Mouse (Mus musculus) embryonic facial prominence, embryonic 13.5 days (tissue): ENCODE data around the gene Dlgap3. TPM values are rescaled to one million over a fixed set of nuclear protein-coding genes. Genes with fewer than 3 reads are reported as not detected.

ENCODE experiments used
- ATAC-seq: fragments of 200-750 bp; cut with Nextera tagmentation; 2 replicates; pipeline ENCODE4 v1.8.0; 2017; ENCODE audit warnings: low read depth; ENCODE audit not compliant: insufficient number of reproducible peaks, insufficient read depth, low FRiP score, low TSS enrichment
- H3K27ac ChIP-seq: fragments of 300-500 bp; sonication (generic); 2 replicates; pipeline ENCODE4 v1.5.1; 2015; ENCODE audit warnings: moderate library complexity, mild to moderate bottlenecking, inconsistent platforms
- H3K27me3 ChIP-seq: fragments of 300-500 bp; sonication (generic); 2 replicates; pipeline ENCODE4 v1.6.1; 2015; ENCODE audit warnings: mild to moderate bottlenecking, inconsistent platforms
- H3K36me3 ChIP-seq: fragments of 300-500 bp; sonication (generic); 2 replicates; pipeline ENCODE4 v1.6.1; 2015; ENCODE audit warnings: mild to moderate bottlenecking, inconsistent platforms
- H3K4me1 ChIP-seq: fragments of 300-500 bp; sonication (generic); 2 replicates; pipeline ENCODE4 v1.6.1; 2015; ENCODE audit warnings: inconsistent platforms
- H3K4me2 ChIP-seq: fragments of 300-500 bp; sonication (generic); 2 replicates; pipeline ENCODE4 v1.6.1; 2015; ENCODE audit warnings: moderate library complexity, mild to moderate bottlenecking, inconsistent platforms
- H3K4me3 ChIP-seq: fragments of 300-500 bp; sonication (generic); 2 replicates; pipeline ENCODE4 v1.5.1; 2015; ENCODE audit warnings: mild to moderate bottlenecking, inconsistent platforms
- H3K9ac ChIP-seq: fragments of 300-500 bp; sonication (generic); 2 replicates; pipeline ENCODE4 v1.6.1; 2015; ENCODE audit warnings: mild to moderate bottlenecking, inconsistent platforms
- H3K9me3 ChIP-seq: fragments of 300-500 bp; sonication (generic); 2 replicates; pipeline ENCODE4 v1.6.1; 2016; ENCODE audit warnings: inconsistent platforms
- WGBS: fragments of 180-500 bp; shearing (Covaris S2); methylation state at CpG from one replicate; pipeline ENCODE4 v1.1.7; 2015; ENCODE audit warnings: mixed read lengths; 5-methylcytosine and 5-hydroxymethylcytosine counted together
- polyA plus RNA-seq: library from polyadenylated mRNA; unstranded; fragments of >200 nt; fragmentation: Nextera tagmentation; extraction: Ambion mirVana; gene quantifications from 2 replicates; pipeline ENCODE4 v1.2.1, GENCODE M21; 2015

Gene Dlgap3
- polyA plus RNA-seq, 1 experiment from 2014 or later: 0.94 TPM

DNA sequence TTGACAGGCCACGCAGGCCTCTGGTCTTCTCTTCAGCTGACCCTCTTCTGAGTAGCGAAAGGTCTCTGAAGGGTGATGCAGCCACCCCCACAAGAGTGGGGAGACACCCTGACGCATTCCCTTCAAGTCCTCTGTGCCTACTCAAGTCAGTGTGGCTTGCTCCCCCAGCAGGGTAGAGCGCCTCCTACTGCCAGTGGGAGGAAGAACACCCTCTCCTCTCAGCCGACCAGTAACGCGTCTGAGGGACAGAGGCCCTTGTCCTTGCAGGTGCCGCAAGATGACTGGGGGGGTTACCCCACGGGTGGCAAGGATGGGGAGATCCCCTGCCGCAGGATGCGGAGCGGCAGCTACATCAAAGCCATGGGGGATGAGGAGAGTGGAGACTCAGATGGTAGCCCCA is 30.4 kb downstream of the Dlgap3 start:
- Histone ChIP-seq H3K9me3 (no peaks in the 10 kb centered on the region), H3K27me3 (peaks cover 8% of the 10 kb centered on the region; the same call in 1 of the 2 replicates)
- WGBS: 59% methylated on average over 12 of the region's 12 CpGs

DNA sequence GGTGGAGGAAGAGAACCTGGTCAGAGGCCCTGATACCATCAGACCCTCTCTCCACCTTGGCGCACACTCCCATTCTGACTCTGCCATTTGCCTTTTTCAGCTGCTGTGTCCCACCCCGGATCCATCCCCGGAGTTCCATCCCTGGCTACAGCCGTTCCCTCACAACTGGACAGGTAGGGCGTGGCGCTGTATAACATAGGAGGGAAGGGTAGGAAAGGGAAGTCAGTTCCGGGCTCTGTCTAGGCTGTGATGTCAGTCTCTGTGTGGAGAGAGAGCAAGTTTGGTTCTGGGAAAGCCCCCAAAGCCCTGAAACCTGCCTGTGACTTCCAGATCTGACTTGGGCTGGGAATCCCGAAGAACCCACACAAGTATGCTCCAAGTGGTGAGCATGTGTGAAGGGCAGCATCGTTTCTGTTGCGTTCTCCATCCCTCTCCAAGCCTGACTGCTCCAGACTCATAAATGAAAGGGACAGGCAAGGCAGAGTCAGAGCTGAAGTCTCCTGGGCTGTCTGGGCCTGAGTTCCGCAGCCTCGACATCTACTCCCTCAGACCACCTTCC is 31.2 kb downstream of the Dlgap3 start:
- Histone ChIP-seq H3K36me3 (no peaks in the 10 kb centered on the region), H3K9me3 (no peaks in the 10 kb centered on the region), H3K9ac (no peak overlapping the region), H3K4me1 (peaks cover 9% of the 10 kb centered on the region), H3K4me3 (no peak overlapping the region), H3K4me2 (no peak overlapping the region), H3K27ac (no peak overlapping the region), H3K27me3 (peaks cover 8% of the 10 kb centered on the region; the same call in 1 of the 2 replicates)
- 87% methylated on average over 12 of the region's 12 CpGs for WGBS
- no peak for ATAC-seq

More for the DNA sequence above, 30.4 kb downstream of the Dlgap3 start:
- no peak for ATAC-seq
- Histone ChIP-seq H3K4me1 (peaks cover 9% of the 10 kb centered on the region), H3K4me2 (no peak overlapping the region), H3K9ac (no peak overlapping the region), H3K27ac (no peak overlapping the region), H3K4me3 (no peak overlapping the region), H3K36me3 (no peaks in the 10 kb centered on the region)

DNA sequence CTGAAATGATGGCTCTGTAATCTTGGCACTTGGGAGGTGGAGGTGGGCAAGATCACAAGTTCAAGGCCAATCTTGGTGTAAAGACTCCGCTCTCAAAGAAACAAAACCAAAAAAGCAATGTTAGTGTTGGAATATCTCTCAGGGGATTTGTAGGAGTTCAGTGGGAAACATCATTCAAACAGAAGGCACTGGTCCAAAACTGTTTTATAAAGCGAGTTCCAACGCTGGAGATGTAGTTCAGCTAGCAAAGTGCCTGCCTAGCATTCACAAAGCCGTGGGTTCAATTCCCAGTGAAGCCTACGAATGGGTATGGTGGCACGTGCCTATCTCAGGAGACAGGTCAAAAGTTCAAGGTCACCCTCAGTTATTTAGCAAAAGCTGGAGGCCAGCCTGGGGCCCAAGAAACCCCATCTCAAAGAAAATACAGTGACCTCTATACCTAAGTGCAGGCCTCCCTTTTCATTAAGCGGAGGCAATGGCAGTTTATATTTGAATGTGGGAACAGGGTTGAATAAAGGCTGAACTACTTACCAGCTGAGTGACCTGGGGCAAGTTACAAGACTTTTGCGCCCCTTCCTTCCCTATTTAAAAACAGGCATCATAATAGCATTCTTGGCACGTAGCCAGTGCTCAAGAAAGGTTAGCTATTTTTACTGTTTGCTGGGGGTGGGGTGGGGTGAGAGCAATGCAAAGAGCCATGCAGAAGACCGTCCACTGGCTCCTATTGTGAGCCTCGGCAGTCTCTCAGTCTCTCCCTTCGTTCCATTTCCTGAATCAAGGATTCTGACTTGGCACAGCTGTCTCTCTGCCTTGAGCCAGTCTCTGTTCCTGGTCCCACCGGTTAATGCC is 32.0 kb downstream of the Dlgap3 start:
- Histone ChIP-seq H3K27ac (no peak overlapping the region), H3K4me1 (peaks cover 9% of the 10 kb centered on the region), H3K4me2 (no peak overlapping the region), H3K9ac (no peak overlapping the region), H3K36me3 (no peaks in the 10 kb centered on the region), H3K4me3 (no peak overlapping the region), H3K27me3 (peaks cover 8% of the 10 kb centered on the region; the same call in 1 of the 2 replicates), H3K9me3 (no peaks in the 10 kb centered on the region)
- WGBS: 68% methylated on average over 13 of the region's 13 CpGs
- ATAC-seq: no peak

DNA sequence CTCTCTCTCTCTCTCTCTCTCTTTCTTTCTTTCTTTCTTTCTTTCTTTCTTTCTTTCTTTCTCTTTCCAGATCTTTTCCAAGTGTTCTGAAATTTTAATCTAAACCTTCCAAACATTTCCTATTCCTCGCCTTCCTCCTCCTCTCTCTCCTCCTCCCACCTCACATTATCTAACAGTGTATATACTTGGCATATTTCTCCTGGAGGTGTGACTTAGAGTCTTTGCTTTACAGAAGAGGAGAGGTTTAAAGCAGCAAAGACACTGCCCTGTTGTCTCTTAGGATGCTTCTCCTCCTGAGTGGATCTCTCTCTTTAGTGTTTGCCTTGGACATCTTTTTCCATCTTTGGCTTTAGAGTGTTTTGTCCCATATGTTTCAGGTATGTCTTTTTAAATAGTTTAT is 34.1 kb downstream of the Dlgap3 start:
- no peaks in the 10 kb centered on the region for H3K9me3 ChIP-seq
- no peaks in the 10 kb centered on the region for H3K36me3 ChIP-seq
- H3K9ac ChIP-seq: no peak overlapping the region
- 0 out of 2 replicates have a peak, but pooled peaks cover 3% of the 10 kb centered on the region for H3K27me3 ChIP-seq
- no peak for ATAC-seq
- peaks cover 9% of the 10 kb centered on the region for H3K4me1 ChIP-seq
- no peak overlapping the region for H3K27ac ChIP-seq
- H3K4me2 ChIP-seq: no peak overlapping the region
- WGBS: 100% methylated on average over 1 of the region's 1 CpGs
- no peak overlapping the region for H3K4me3 ChIP-seq

DNA sequence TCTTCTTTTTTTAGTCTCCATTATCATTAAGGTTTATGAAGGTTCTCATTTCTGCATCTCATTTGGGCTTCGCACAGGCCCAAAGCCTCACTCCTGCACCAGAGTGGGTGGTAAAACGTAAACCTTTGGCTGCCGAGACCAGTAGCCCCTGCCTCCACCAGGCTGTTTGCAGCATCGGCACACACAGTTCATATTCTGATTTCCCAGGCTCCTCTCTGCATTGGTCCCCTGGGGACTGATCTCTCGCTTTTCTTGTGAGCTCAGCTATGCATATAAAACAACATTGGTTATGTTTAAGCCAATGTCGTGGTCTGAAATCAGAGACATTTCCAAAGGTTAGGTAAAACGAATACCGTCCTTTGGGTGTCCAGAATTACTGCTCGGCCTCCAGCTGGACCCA is 42.3 kb downstream of the Dlgap3 start:
- ATAC-seq: no peak
- H3K4me1 ChIP-seq: no peaks in the 10 kb centered on the region
- H3K9me3 ChIP-seq: no peaks in the 10 kb centered on the region
- no peak overlapping the region for H3K4me3 ChIP-seq
- H3K9ac ChIP-seq: no peak overlapping the region
- H3K4me2 ChIP-seq: no peak overlapping the region
- no peaks in the 10 kb centered on the region for H3K36me3 ChIP-seq
- WGBS: 61% methylated on average over 9 of the region's 9 CpGs
- H3K27ac ChIP-seq: no peak overlapping the region
- peaks cover 33% of the 10 kb centered on the region for H3K27me3 ChIP-seq

DNA sequence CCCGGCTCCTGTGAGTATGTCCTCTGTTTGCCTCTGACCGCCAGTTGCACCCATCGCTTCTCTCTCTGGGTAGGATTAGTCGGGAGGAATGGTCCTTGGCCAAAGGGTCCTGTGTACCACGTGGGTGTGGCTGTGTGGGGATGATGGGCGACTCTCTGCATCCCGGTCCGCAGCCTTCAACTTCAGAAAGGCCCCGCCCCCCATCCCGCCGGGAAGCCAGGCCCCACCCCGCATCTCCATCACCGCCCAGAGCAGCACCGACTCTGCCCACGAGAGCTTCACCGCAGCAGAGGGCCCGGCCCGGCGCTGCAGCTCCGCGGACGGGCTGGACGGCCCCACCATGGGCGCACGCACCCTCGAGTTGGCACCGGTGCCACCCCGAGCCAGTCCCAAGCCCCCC is 45.5 kb downstream of the Dlgap3 start:
- H3K4me1 ChIP-seq: no peaks in the 10 kb centered on the region
- ATAC-seq: no peak
- peak overlapping the region; percentile 32 for H3K4me2 ChIP-seq
- H3K9me3 ChIP-seq: no peaks in the 10 kb centered on the region
- H3K27ac ChIP-seq: no peak overlapping the region
- WGBS: 18% methylated on average over 27 of the region's 28 CpGs
- H3K27me3 ChIP-seq: peaks cover 48% of the 10 kb centered on the region
- no peaks in the 10 kb centered on the region for H3K36me3 ChIP-seq
- H3K9ac ChIP-seq: no peak overlapping the region
- no peak overlapping the region for H3K4me3 ChIP-seq

DNA sequence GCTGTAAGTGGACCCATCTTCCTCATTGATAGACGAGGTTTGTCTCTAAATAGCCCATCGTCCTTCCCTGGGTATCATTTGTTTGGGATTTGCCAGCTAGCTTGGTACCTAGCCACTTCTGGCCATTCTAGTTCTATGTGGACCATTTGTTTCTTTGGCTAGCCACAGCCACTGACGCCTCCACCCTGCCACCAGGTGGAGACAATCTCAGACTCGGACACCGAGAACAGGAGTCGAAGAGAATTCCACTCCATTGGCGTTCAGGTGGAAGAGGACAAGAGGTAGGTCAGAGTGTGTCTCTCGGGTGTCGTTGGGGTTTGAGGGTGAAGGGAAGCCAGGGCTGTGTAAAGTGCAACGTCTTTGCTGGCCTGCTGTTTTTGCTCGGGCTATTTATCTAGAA is 46.1 kb downstream of the Dlgap3 start:
- WGBS: 58% methylated on average over 11 of the region's 11 CpGs
- Histone ChIP-seq H3K4me3 (no peak overlapping the region), H3K4me1 (no peaks in the 10 kb centered on the region), H3K4me2 (no peak overlapping the region), H3K36me3 (no peaks in the 10 kb centered on the region), H3K27me3 (peaks cover 48% of the 10 kb centered on the region), H3K9ac (no peak overlapping the region), H3K27ac (no peak overlapping the region), H3K9me3 (no peaks in the 10 kb centered on the region)
- no peak for ATAC-seq

DNA sequence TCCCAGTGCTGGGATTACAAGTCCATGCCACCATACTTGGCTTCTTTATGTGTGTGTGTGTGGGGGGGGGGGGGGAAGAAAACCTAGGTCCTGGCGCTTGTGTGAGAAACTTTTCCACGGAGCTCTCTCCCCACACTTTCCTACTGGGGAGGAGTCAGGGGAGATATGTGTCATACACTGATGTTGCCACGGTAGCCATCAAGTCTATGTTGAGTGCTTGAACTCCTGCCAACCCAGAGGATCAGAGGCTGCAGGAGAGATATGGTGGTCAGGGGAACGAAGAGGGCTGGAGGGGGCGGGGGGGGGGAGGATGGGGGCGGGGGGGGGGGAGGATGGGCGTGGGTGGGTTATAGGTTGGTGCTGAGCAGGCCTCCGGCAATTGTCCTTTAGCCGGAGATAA is 46.8 kb downstream of the Dlgap3 start:
- Histone ChIP-seq H3K4me1 (no peaks in the 10 kb centered on the region), H3K9ac (no peak overlapping the region), H3K9me3 (no peaks in the 10 kb centered on the region), H3K4me2 (no peak overlapping the region), H3K4me3 (no peak overlapping the region), H3K27me3 (peaks cover 51% of the 10 kb centered on the region), H3K27ac (no peak overlapping the region), H3K36me3 (no peaks in the 10 kb centered on the region)
- 52% methylated on average over 8 of the region's 9 CpGs for WGBS
- no peak for ATAC-seq

DNA sequence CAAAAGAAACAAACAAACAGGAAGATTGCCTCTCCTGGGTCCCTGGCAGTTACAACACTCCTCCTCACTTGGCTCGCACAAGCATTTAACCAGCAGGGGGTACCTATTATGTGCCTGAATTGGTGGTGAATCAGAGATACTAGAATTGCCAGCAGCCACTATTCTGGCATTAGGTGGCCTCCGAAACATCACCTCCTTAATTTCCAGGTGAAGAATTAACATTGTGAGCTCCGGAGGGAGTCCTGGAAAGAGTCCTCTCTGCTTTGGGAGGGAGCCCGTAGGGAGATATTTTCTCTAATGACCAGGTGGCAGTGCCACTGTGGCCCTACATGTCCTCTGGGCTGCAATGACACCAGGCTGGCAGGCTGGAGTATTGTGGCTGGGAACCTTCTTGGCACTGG is 47.2 kb downstream of the Dlgap3 start:
- Histone ChIP-seq H3K27me3 (peaks cover 51% of the 10 kb centered on the region), H3K4me2 (no peak overlapping the region), H3K9me3 (no peaks in the 10 kb centered on the region), H3K4me3 (no peak overlapping the region), H3K36me3 (no peaks in the 10 kb centered on the region), H3K9ac (no peak overlapping the region), H3K27ac (no peak overlapping the region), H3K4me1 (no peaks in the 10 kb centered on the region)
- ATAC-seq: no peak
- 77% methylated on average over 4 of the region's 4 CpGs for whole genome bisulfite sequencing

DNA sequence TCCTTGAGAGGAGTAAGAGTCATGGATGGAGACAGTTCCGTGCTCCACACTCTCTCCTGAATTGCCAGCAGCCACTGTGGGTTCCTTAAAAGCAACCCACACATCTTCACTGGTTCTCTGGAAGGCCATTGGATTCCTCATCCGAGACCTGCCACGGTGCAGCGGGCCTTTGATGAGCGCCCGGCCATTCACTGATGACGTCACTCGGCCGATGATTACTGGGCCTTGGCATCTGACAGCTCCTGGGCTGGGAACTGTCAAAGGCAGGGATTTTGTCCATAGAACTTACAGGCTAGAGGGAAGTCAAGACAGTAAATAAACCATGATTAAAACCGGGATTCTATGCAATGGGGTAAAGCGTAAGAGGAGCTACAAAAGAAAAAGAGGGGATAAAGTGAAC is 48.0 kb downstream of the Dlgap3 start:
- WGBS: 72% methylated on average over 11 of the region's 11 CpGs
- Histone ChIP-seq H3K9ac (no peak overlapping the region), H3K27ac (no peak overlapping the region), H3K4me2 (no peak overlapping the region), H3K36me3 (no peaks in the 10 kb centered on the region), H3K4me3 (no peak overlapping the region), H3K4me1 (no peaks in the 10 kb centered on the region), H3K9me3 (no peaks in the 10 kb centered on the region), H3K27me3 (peaks cover 52% of the 10 kb centered on the region)
- no peak for ATAC-seq

DNA sequence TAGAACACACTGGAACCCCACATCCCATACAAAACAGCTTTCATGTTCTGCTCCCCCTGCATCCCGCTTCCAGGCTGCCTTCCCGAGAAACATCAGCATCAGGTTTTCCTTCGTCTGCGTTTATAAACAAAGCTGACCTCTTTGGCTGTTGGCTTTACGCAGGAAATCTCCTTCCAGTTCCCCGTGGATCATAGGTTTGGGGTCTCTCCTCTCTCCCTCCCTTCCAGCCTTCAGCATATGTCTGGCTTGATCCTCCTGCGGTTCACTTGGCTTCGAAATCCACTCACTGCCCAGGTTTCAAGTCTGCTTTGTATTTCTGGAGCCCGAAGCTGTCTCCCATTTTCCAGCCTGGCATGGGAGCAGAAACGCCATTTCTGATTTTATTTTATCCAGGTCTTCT is 54.3 kb downstream of the Dlgap3 start:
- Histone ChIP-seq H3K4me1 (peaks cover 13% of the 10 kb centered on the region), H3K27ac (no peak overlapping the region), H3K4me3 (no peak overlapping the region), H3K27me3 (peaks cover 65% of the 10 kb centered on the region), H3K9me3 (no peaks in the 10 kb centered on the region), H3K4me2 (no peak overlapping the region), H3K9ac (no peak overlapping the region), H3K36me3 (no peaks in the 10 kb centered on the region)
- 29% methylated on average over 10 of the region's 10 CpGs for WGBS
- ATAC-seq: no peak

DNA sequence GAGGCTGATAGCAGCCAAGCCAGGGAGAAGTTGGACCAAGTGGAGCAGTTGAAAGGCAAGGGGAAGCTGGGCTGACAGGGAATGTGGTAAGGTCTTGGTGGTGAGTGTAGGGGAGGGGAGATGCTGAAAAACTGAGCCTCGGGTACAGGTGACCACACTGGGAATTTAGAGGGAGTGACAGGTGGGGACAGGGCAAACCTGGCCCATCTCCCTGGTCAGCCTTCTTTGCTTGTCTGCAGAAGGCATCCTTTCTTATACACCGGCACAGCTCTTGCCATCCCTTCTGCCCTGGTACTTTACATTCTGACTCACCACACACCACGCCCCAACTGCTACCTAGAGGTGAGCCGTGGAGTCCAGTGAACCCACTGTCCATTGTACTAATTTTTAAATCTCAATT is 54.8 kb downstream of the Dlgap3 start:
- H3K27ac ChIP-seq: no peak overlapping the region
- H3K36me3 ChIP-seq: no peaks in the 10 kb centered on the region
- peaks cover 13% of the 10 kb centered on the region for H3K4me1 ChIP-seq
- 49% methylated on average over 4 of the region's 4 CpGs for WGBS
- no peak overlapping the region for H3K4me2 ChIP-seq
- ATAC-seq: no peak
- peaks cover 70% of the 10 kb centered on the region for H3K27me3 ChIP-seq
- H3K4me3 ChIP-seq: no peak overlapping the region
- H3K9me3 ChIP-seq: no peaks in the 10 kb centered on the region
- H3K9ac ChIP-seq: no peak overlapping the region
